Mouse (Mus musculus) forebrain, embryonic 10.5 days (tissue): ENCODE data around the gene Mcm10. TPM values are rescaled to one million over a fixed set of nuclear protein-coding genes. Genes with fewer than 3 reads are reported as not detected.
"Not testable (repeated sequence)": the region's sequence is repeated elsewhere in the genome, so short reads cannot be mapped to it uniquely, and the experiment has no call there.

Source experiments
- DNase-seq: peaks from one replicate; pipeline ENCODE4 v3.0.0-alpha.2; 2017; ENCODE audit warnings: low spot score; ENCODE audit errors: extremely low spot score
- H3K27ac ChIP-seq: fragments of 300-500 bp; sonication (generic); 2 replicates; pipeline ENCODE4 v1.5.1; 2016; ENCODE audit warnings: mild to moderate bottlenecking
- H3K27me3 ChIP-seq: fragments of 300-500 bp; sonication (generic); 2 replicates; pipeline ENCODE4 v1.6.1; 2016; ENCODE audit warnings: mild to moderate bottlenecking; ENCODE audit not compliant: poor library complexity, severe bottlenecking
- H3K36me3 ChIP-seq: fragments of 300-500 bp; sonication (generic); replicated peaks from 2 replicates; pipeline ENCODE4 v1.6.1; 2016; ENCODE audit warnings: mild to moderate bottlenecking, moderate library complexity
- H3K4me1 ChIP-seq: fragments of 300-500 bp; sonication (generic); 2 replicates; pipeline ENCODE4 v1.6.1; 2016
- H3K4me3 ChIP-seq: fragments of 300-500 bp; sonication (generic); 2 replicates; pipeline ENCODE4 v1.5.1; 2016; ENCODE audit warnings: mild to moderate bottlenecking, moderate library complexity
- H3K9me3 ChIP-seq: fragments of 300-500 bp; sonication (generic); 2 replicates; pipeline ENCODE4 v1.6.1; 2016; ENCODE audit warnings: mild to moderate bottlenecking, moderate library complexity
- WGBS: fragments of 180-500 bp; shearing (Covaris S2); methylation state at CpG from one replicate; pipeline ENCODE4 v1.1.7; 2016; 5-methylcytosine and 5-hydroxymethylcytosine counted together
- polyA plus RNA-seq: library from polyadenylated mRNA; unstranded; fragments of >200 nt; fragmentation: Nextera tagmentation; extraction: Ambion mirVana; gene quantifications from 2 replicates; pipeline ENCODE4 v1.2.1, GENCODE M21; 2016

The Mcm10 gene
- polyA plus RNA-seq, 1 experiment from 2014 or later: 82.7 TPM

- 92% methylated on average over 6 of the region's 6 CpGs for WGBS
- no peak overlapping the region for H3K4me3 ChIP-seq
- no peak for DNase-seq
- no peak overlapping the region for H3K27ac ChIP-seq
- H3K4me1 ChIP-seq: no peaks in the 10 kb centered on the region
- peaks cover 9% of the 10 kb centered on the region; the same call in 1 of the 2 replicates for H3K9me3 ChIP-seq
- no peaks in the 10 kb centered on the region for H3K27me3 ChIP-seq
- H3K36me3 ChIP-seq: no peaks in the 10 kb centered on the region
Measured at GRCm38 (mm10) chr2:4954216-4954760, 58.3 kb downstream of the Mcm10 start.

GRCm38 (mm10) chr2:4950986-4951385, 61.6 kb downstream of the Mcm10 start:
- WGBS: 94% methylated on average over 2 of the region's 2 CpGs
- Histone ChIP-seq H3K36me3 (no peaks in the 10 kb centered on the region), H3K4me3 (no peak overlapping the region), H3K27me3 (no peaks in the 10 kb centered on the region), H3K9me3 (peaks cover 9% of the 10 kb centered on the region; the same call in 1 of the 2 replicates), H3K4me1 (no peaks in the 10 kb centered on the region), H3K27ac (no peak overlapping the region)
- DNase-seq: no peak

- DNase-seq, H3K4me1 ChIP-seq, H3K27me3 ChIP-seq, H3K9me3 ChIP-seq, H3K27ac ChIP-seq, H3K4me3 ChIP-seq, H3K36me3 ChIP-seq: not testable (repeated sequence)
- WGBS: 95% methylated on average over 8 of the region's 8 CpGs
Measured at GRCm38 (mm10) chr2:4949691-4950090, 62.9 kb downstream of the Mcm10 start.

GRCm38 (mm10) chr2:4940861-4941260, 71.7 kb downstream of the Mcm10 start:
- Histone ChIP-seq H3K36me3 (peaks cover 31% of the 10 kb centered on the region), H3K27ac (no peak overlapping the region), H3K4me3 (no peak overlapping the region), H3K9me3 (peaks cover 24% of the 10 kb centered on the region), H3K27me3 (no peaks in the 10 kb centered on the region), H3K4me1 (no peaks in the 10 kb centered on the region)
- DNase-seq: no peak
- WGBS: 92% methylated on average over 11 of the region's 11 CpGs

Other genes with a start within 250 kb of the Mcm10 start
- 126 and 130 TPM in 2 replicates for gene Sephs1, start 131.2 kb downstream of the Mcm10 start, polyA plus RNA-seq
- 37.0 and 37.3 TPM in 2 replicates for gene Phyh, start 93.8 kb downstream of the Mcm10 start, polyA plus RNA-seq
- gene Ucma, start 36.7 kb downstream of the Mcm10 start, polyA plus RNA-seq: 0.26 TPM in 1 of 2 replicates, not detected in the other
- gene Optn, start 51.3 kb upstream of the Mcm10 start, polyA plus RNA-seq: 2.3 and 2.6 TPM in 2 replicates
- gene Ccdc3, start 125.0 kb upstream of the Mcm10 start, polyA plus RNA-seq: 0.92 and 1.8 TPM in 2 replicates